Mouse (Mus musculus): ENCODE results near the gene Slc25a5.

GRCm38 (mm10) chrX:36760946-36761635, 34.4 kb upstream of the Slc25a5 start:
- TF ChIP-seq POLR2A (IDR thresholded peaks at IDR 0.05; ENCODE audit: control insufficient read depth, extremely low read depth, insufficient read depth, low read length, poor library complexity) (no peak), CTCF (IDR thresholded peaks at IDR 0.05; ENCODE audit: borderline replicate concordance, control insufficient read depth, extremely low read depth, insufficient read depth, low read length, poor library complexity) (no peak)
